Mouse (Mus musculus) ES-E14 (cell line): ENCODE results near the gene Cnpy1.

Source experiments
- HCFC1 ChIP-seq: IDR thresholded peaks from 2 replicates; pipeline ENCODE4 v1.6.1; 2012; ENCODE audit warnings: low read length, inconsistent platforms, borderline replicate concordance; ENCODE audit not compliant: insufficient read depth
- MAFK ChIP-seq: IDR thresholded peaks from 2 replicates; pipeline ENCODE4 v1.6.1; 2014; ENCODE audit warnings: mild to moderate bottlenecking, low read depth, low read length, inconsistent platforms; ENCODE audit not compliant: insufficient read depth
- ZC3H11A ChIP-seq: IDR thresholded peaks from 2 replicates; pipeline ENCODE4 v1.6.1; 2012; ENCODE audit warnings: low read depth, mild to moderate bottlenecking, inconsistent platforms, low read length, borderline replicate concordance

- TF ChIP-seq HCFC1 = no peak
- TF ChIP-seq ZC3H11A = no peak
- TF ChIP-seq MAFK = no peak
Measured at GRCm38 (mm10) chr5:28207043-28207442, 38.6 kb downstream of the Cnpy1 start.
